Mouse (Mus musculus): ENCODE data around the gene Itprid2.
A peak's percentile ranks its signal among the peaks of the same experiment; 100 is the strongest.
"Not testable (repeated sequence)": the region's sequence is repeated elsewhere in the genome, so short reads cannot be mapped to it uniquely, and the experiment has no call there.

The Itprid2 gene

GRCm38 (mm10) chr2:79634528-79635400 lies at the start of gene Itprid2:
TSS of gene Itprid2 (plus strand) at chr2:79635352.
- DNase-seq, result peak; percentile 97

DNA sequence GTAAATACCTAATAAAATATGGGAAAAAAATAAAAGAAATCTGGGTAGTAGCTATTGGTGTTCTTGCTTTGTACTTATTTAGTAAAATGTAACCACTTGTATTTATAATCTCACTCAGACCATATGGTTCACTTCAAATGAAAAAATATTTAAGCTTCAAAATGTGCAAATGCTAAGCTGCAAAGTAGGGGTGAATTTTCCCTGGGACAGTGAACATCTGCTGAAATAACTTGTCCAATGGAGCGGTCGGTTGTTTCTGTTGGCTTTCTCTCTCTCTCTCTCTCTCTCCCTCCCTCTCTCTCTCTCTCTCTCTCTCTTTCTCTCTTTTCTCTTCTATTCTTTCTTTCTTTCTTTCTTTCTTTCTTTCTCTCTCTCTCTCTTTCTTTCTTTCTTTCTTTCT lies 39.0 kb upstream of the Itprid2 start:
- no peak for DNase-seq

DNA sequence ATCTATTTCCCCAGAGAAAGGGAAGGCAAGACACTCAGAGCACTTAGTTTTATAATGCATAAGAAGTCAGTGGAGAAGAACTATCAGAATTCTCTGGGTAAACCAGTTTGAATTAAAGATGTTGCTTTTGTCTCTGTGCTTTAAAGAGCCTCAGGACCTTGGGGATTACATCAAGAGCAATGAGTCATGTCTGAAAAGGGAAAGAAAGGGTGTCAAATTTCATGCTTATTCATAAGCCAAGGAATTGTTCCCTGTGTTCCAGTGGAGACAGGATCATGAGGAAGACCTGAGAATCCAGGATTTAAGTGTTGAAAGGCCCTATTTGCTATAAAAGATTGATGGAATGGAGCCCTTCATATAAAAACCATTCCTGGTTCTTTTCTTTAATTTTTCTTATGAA lies 38.1 kb upstream of the Itprid2 start:
- DNase-seq, result no peak

- DNase-seq, result not testable (repeated sequence)
Measured at GRCm38 (mm10) chr2:79601109-79601508, 34.0 kb upstream of the Itprid2 start.

DNA sequence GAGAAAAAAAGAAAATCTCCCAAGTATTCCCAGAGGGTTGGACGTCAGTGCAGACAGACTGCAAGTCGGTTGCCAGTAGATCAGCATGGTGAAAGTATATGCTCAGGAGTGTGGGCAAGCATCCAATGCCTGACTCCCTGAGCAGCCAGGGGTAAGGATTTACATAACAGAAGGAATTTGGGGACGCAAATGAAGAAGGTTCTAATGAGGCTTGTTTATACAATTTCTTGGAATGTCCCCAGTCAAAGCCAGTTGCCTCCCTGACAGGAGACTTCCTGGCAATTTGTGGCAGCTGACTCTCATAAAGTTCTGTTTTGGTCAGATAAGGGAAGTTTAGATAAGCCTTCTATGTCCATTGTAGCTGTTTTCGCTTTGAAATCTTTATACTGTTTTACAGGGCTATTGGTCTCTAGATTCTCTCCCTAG lies 33.4 kb upstream of the Itprid2 start:
- peak; percentile 19 to 33 for DNase-seq

DNA sequence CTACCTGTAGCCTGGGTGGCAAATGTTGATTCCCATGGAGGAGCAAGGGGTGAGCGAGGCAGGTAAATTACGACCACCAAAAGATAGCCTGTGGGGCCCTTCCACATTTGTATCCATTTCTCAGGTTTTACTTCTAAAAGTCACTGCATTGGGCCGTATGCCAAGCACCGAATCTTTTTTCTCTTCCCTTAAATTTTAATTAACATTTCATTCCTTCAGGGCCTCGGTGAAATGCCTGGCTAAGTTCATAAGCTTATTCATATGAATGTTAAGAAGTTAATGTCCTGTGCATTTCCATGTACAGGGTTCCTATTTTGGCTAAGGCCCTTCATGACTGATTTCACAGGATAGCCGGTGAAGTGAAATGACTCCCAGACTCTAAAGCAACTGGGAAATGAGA lies 32.8 kb upstream of the Itprid2 start:
- peak in 1 of 2 experiments; percentile 3 for DNase-seq

- DNase-seq, result no peak
Measured at GRCm38 (mm10) chr2:79603363-79603762, 31.8 kb upstream of the Itprid2 start.

- no peak for DNase-seq
Measured at GRCm38 (mm10) chr2:79606033-79606432, 29.1 kb upstream of the Itprid2 start.

DNA sequence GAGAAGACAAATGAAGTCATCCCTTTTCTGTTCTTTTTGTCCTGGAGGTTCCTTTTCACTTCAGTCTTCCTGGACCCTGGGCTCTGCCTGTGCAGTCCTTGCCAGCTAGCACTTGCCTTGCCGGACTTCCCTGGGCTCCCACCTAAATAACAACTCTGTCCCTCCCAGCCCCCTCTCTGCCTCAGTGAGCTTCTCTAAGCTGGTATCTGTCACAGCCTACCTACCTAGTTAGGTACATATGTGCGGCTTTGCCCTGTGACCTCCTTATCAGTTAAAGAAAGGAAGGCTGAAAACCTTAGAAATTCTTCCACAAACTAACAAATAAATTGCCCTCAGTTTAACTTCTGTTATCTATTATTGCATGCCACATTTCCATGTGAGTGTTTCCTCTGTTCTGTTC lies 28.0 kb upstream of the Itprid2 start:
- no peak for DNase-seq

GRCm38 (mm10) chr2:79608301-79609074 lies 26.7 kb upstream of the Itprid2 start:
- DNase-seq, result no peak

DNA sequence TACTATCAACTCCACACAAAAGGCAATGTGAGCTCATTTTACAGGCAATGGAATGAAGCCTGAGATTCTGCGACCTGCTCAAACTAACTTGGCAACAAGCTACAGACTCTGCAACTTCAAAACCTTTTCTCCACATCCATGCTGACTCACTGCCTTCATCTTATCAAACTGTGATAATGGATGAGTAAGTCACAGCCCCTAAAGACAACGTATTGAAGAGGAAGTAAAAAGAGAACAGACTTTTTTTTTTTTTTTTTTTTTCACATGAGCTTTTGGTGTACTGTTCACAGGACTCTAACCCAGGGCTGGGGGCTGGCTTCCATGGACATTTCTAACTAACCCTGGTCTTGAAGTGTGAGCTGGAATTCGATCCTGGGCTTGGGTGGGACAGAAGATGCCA lies 24.3 kb upstream of the Itprid2 start:
- no peak for DNase-seq

DNA sequence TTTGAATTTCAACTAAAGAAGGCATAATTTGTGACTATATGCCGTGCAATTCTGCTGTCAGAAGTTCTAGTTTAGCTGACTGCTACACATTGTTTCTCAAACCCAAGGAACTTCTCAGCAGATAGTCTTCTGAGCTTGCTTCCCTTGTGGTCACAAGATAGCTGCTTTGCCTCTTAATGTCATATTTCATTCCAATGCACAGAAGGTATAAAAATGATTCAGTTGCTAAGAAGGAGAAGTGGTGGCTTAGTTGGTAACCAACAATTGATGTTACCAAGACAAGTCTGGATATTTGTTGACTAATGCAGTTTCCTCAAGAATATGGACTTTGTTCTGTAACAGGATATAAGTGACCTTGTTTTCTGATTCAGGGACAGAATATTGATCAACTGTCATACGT lies 17.0 kb upstream of the Itprid2 start:
- no peak for DNase-seq

DNA sequence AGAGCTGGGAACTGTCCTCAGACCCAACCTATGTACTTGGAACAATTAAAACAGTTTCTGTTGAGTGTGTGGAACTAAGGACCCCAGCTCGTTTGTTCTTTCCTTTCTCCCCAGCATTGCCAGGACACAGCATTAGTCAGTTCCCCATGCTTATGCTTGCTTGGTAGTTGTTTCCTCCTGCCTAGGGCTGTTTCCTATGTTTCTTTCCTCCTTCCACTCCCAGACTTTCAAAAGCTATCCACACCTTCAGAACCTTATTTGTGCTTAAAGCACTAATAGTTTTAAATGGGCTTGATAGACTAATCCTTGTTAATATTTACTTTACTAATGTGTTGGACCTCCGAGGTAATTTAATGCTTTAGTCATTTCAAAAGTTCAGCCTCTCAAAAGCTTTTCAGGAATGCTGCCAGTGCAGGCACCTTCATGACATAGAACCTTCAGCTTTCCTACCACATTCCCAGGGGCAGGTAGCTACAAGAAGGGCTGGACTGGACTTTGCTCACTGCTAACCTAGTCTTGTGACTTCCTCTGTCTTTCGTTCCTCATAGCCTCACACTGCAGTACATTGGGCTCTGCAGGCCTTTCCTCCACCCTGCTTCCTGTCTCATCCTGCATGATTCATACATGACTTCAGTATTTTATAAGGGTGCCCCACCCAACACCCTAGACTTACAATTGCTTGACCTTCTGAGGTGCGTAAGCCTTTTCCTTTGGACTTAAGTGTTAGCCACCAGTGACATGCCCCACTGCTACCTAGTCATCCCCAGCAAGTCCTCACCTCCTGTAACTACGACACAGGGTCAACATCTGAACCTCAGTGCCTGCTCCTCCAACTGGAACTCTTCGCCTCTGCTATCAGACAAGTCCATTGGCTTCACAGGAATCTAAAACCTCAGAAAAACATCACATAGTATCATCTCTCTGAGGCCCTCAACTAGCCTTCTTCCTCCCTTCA lies 16.3 kb upstream of the Itprid2 start:
- DNase-seq, result peak; percentile 66 to 67

DNA sequence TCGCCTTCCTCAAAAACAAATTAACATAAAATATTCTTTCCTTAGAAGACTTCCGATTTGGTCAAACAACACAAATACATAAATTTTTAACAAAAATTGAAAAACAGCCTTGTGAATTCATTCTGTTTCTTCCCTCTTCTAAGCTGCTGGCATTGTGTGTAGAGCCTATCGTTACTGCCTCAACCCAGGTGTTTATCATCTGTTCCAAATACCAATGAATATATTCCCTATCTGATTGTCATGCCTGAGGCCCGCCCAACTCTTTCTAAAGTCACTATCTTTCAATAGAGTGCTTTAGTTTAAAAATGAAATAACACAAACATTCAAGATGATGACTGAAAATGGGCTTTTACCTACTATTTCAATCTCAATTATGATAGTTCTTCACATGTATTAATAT lies 11.9 kb upstream of the Itprid2 start:
- DNase-seq, result no peak

DNA sequence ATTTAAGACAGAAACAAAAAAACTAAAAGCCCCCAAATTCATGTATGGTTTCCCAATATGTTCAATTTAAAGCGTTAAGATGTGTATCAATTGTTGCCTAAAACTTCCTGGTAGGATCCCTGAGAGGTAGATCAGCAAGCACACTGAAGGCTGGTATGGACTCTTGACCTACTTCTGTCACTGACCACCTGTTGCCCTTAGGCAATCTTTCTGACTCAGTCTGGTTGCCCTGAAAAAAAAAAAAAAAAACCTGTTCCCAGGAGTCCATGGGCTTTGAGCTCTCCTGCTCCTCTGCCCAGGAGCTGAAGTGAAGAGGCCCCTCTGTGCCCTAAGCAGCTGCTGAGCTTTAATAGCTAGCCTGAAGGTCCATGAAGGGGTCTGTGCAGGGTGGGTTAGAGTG lies 7.5 kb upstream of the Itprid2 start:
- DNase-seq, result no peak

GRCm38 (mm10) chr2:79630231-79630630 lies 4.9 kb upstream of the Itprid2 start:
- no peak for DNase-seq

DNA sequence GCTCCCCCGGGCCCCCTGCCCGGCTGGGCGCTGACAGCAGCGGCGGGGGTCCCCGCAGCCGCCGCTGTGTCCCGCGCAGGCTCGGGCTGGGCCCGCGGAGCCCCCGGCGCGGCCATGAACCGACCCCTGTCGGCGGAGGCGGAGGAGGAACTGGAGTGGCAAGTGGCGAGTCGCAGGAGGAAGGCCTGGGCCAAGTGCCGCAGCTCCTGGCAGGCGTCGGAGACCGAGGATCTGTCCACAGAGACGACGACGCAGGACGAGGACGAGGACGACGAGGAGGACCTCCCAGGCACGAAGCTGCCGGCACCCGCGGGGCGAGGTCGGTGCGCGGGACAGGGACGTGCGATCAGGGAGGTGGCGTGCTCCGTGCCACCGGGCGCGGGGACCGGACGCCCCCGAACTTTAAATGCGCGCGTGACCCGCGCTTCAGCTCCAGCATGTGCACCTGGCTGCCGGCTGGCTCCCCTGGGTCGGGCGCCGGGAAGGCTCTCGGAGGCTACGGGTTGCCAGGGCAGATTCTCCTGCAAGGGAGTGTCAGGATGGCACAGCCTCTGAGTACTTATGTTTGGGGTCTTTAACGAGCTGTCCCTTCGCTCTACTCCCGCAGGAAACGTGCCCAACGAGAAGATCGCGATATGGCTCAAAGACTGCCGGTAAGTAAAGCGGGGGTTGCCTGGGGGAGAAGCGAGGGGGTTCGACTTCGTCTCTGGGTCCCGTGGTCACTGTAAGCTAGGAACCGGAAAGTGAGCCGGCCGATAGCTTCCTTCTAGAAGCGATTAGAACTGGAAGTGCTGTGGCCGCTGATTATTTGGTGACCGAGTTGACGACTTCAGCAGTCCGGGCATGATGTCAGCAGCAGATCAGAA lies 507 bp downstream of the Itprid2 start:
- peak; percentile 71 to 74 for DNase-seq

DNA sequence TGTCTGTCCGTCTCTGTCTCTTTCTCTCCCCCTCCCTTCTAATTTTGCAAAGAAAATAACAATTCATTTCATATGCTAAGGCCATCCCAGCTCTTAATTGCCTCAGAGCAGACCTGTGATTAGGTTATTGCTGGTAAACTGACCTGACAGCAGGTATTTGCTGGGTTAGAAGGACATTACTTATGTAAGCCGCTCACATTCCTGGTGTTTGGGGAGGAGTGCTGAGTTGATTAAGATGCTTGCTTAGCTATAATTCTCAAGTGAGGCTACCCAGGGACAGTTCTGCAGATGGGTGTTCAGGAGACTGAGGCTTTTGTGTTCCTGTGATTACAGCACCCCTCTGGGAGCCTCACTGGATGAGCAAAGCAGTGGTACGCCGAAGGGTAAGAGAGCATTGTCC lies 3.8 kb downstream of the Itprid2 start:
- peak; percentile 31 to 74 for DNase-seq

DNA sequence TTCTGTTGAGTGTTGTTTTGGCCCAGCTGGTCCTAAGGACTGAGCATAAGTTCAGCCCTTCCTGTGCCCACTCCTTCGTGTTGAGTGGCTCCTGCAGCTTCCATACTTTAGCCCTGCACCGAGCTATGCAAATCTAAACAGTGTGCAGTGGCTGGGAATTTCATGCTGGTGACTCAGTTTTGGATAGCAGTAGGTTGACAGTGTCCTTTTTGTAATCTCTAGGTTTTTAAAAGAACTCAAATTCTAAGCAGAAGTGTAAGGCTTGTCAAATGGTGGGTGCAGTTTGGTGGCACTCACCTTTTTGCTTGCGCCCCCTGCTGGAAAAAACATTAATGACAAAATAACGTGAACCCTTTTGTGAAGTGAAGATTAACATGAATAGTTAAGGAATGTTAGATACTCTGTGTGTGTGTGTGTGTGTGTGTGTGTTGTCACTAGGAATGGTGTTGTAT lies 11.1 kb downstream of the Itprid2 start:
- DNase-seq, result peak; percentile 67 to 68

GRCm38 (mm10) chr2:79647094-79647493 lies 11.9 kb downstream of the Itprid2 start:
- no peak for DNase-seq

DNA sequence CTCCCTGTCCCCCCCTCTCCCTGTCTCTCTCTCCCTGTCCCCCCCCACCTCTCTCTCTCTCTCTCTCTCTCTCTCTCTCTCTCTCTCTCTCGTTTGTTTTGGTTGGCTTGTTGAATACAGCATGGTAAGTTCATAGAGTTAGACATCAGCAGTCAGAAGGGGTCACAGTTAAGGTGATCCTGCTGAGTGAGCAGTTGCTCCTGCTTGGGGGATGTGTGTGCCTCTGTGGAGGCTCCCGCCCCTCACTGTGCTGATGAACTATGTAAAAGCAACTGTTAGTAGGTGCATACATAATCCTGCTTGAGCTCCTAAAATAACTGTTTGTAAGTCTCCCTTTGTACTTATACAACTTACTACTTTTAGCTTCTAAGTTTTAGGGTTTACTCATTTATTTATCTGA lies 12.6 kb downstream of the Itprid2 start:
- DNase-seq, result no peak

GRCm38 (mm10) chr2:79651185-79651584 lies 16.0 kb downstream of the Itprid2 start:
- DNase-seq, result peak; percentile 58 to 64

Measured in kidney, adult 8-10 months (tissue).